Mouse (Mus musculus) lung, embryonic 14.5 days (tissue): ENCODE measurements at regions not wholly inside any gene's neighbourhood (a gene's known extent, or its start where the extent isn't known, plus 50 kb on each side); places are given as distances from the start of the nearest gene placed in this dataset.

Experiments used
- ATAC-seq: fragments of 200-750 bp; cut with Nextera tagmentation; 2 replicates; pipeline ENCODE4 v1.8.0; 2017; ENCODE audit warnings: mild to moderate bottlenecking, moderate TSS enrichment, moderate library complexity; ENCODE audit not compliant: insufficient read depth
- DNase-seq: peaks from one replicate; pipeline ENCODE4 v3.0.0-alpha.2; 2015
- H3K27ac ChIP-seq: fragments of 300-500 bp; sonication (generic); 2 replicates; pipeline ENCODE4 v1.5.1; 2014; ENCODE audit warnings: low read depth, mild to moderate bottlenecking, moderate library complexity
- H3K27me3 ChIP-seq: fragments of 300-500 bp; sonication (generic); 2 replicates; pipeline ENCODE4 v1.6.1; 2014; ENCODE audit warnings: low read length, control low read depth; ENCODE audit not compliant: insufficient read depth
- H3K36me3 ChIP-seq: fragments of 300-500 bp; sonication (generic); 2 replicates; pipeline ENCODE4 v1.6.1; 2014; ENCODE audit warnings: control low read depth; ENCODE audit not compliant: insufficient read depth
- H3K4me1 ChIP-seq: fragments of 300-500 bp; sonication (generic); 2 replicates; pipeline ENCODE4 v1.6.1; 2014; ENCODE audit warnings: antibody characterized with exemption, control low read depth; ENCODE audit not compliant: insufficient read depth
- H3K4me2 ChIP-seq: fragments of 300-500 bp; sonication (generic); 2 replicates; pipeline ENCODE4 v1.6.1; 2014; ENCODE audit warnings: mild to moderate bottlenecking
- H3K4me3 ChIP-seq: fragments of 300-500 bp; sonication (generic); 2 replicates; pipeline ENCODE4 v1.5.1; 2014; ENCODE audit warnings: low read depth, low read length
- H3K9ac ChIP-seq: fragments of 300-500 bp; sonication (generic); 2 replicates; pipeline ENCODE4 v1.6.1; 2014
- H3K9me3 ChIP-seq: fragments of 300-500 bp; sonication (generic); 2 replicates; pipeline ENCODE4 v1.6.1; 2016; ENCODE audit warnings: low read depth, low read length, control low read depth
- CTCF ChIP-seq: IDR thresholded peaks from 2 replicates; pipeline ENCODE4 v1.5.1; 2016; ENCODE audit warnings: antibody characterized with exemption, low read depth
- WGBS: fragments of 180-500 bp; shearing (Covaris S2); extraction: QIAGEN DNeasy Blood & Tissue Kit; methylation state at CpG from one replicate; pipeline ENCODE4 v1.1.7; 2014; 5-methylcytosine and 5-hydroxymethylcytosine counted together

- Histone ChIP-seq H3K27ac (no peak overlapping the region), H3K4me1 (peaks cover 3% of the 10 kb centered on the region; the same call in 1 of the 2 replicates), H3K9ac (no peak overlapping the region), H3K36me3 (no peaks in the 10 kb centered on the region), H3K4me2 (no peak overlapping the region), H3K27me3 (no peaks in the 10 kb centered on the region), H3K4me3 (no peak overlapping the region), H3K9me3 (no peaks in the 10 kb centered on the region)
- 87% methylated on average over 9 of the region's 9 CpGs for WGBS
- DNase-seq (no peak), ATAC-seq (no peak)
- TF ChIP-seq CTCF, result no peak
Measured at GRCm38 (mm10) chr10:120556116-120556515, 79.8 kb upstream of the Hmga2 start.

GRCm38 (mm10) chr10:120553097-120553453 is 76.8 kb upstream of the Hmga2 start:
- Histone ChIP-seq H3K4me2 (peak overlapping the region; percentile 99), H3K9ac (peak overlapping the region; percentile 72), H3K27ac (peak overlapping the region; percentile 92), H3K27me3 (no peaks in the 10 kb centered on the region), H3K4me3 (peak overlapping the region; percentile 56), H3K36me3 (no peaks in the 10 kb centered on the region), H3K9me3 (no peaks in the 10 kb centered on the region), H3K4me1 (0 out of 2 replicates have a peak, but pooled peaks cover 3% of the 10 kb centered on the region)
- DNase-seq (peak; percentile 82), ATAC-seq (peak; percentile 80)
- WGBS, result 2% methylated on average over 16 of the region's 16 CpGs
- TF ChIP-seq CTCF, result no peak

- no peaks in the 10 kb centered on the region for H3K9me3 ChIP-seq
- H3K27ac ChIP-seq, result peak overlapping the region; percentile 92
- ATAC-seq (peak; percentile 85), DNase-seq (peak; percentile 68)
- WGBS, result under 1% methylated on average over 56 of the region's 56 CpGs
- peak overlapping the region; percentile 72 for H3K9ac ChIP-seq
- H3K27me3 ChIP-seq, result no peaks in the 10 kb centered on the region
- 0 out of 2 replicates have a peak, but pooled peaks cover 3% of the 10 kb centered on the region for H3K4me1 ChIP-seq
- TF ChIP-seq CTCF, result peak; percentile 32
- peak overlapping the region; percentile 99 for H3K4me2 ChIP-seq
- H3K4me3 ChIP-seq, result peak overlapping the region; percentile 56
- no peaks in the 10 kb centered on the region for H3K36me3 ChIP-seq
Measured at GRCm38 (mm10) chr10:120552341-120553096, 76.2 kb upstream of the Hmga2 start.

- ATAC-seq (peak; percentile 59), DNase-seq (peak; percentile 73)
- peak overlapping the region; percentile 92 for H3K27ac ChIP-seq
- peak overlapping the region; percentile 56 for H3K4me3 ChIP-seq
- H3K4me2 ChIP-seq, result peak overlapping the region; percentile 99
- WGBS, result 1% methylated on average over 18 of the region's 18 CpGs
- 0 out of 2 replicates have a peak, but pooled peaks cover 3% of the 10 kb centered on the region for H3K4me1 ChIP-seq
- H3K9me3 ChIP-seq, result no peaks in the 10 kb centered on the region
- peak overlapping the region; percentile 72 for H3K9ac ChIP-seq
- no peaks in the 10 kb centered on the region for H3K27me3 ChIP-seq
- H3K36me3 ChIP-seq, result no peaks in the 10 kb centered on the region
- TF ChIP-seq CTCF, result no peak
Measured at GRCm38 (mm10) chr10:120551851-120552281, 75.6 kb upstream of the Hmga2 start.

- Histone ChIP-seq H3K4me2 (no peak overlapping the region), H3K9ac (no peak overlapping the region), H3K4me1 (0 out of 2 replicates have a peak, but pooled peaks cover 3% of the 10 kb centered on the region), H3K27me3 (no peaks in the 10 kb centered on the region), H3K27ac (no peak overlapping the region), H3K36me3 (no peaks in the 10 kb centered on the region), H3K4me3 (no peak overlapping the region), H3K9me3 (no peaks in the 10 kb centered on the region)
- ATAC-seq (no peak), DNase-seq (peak; percentile 28)
- TF ChIP-seq CTCF, result no peak
- 66% methylated on average over 11 of the region's 11 CpGs for WGBS
Measured at GRCm38 (mm10) chr10:120547164-120547563, 70.9 kb upstream of the Hmga2 start.

GRCm38 (mm10) chr10:120541618-120542017 is 65.3 kb upstream of the Hmga2 start:
- Histone ChIP-seq H3K9ac (no peak overlapping the region), H3K4me1 (peaks cover 5% of the 10 kb centered on the region), H3K4me2 (no peak overlapping the region), H3K4me3 (no peak overlapping the region), H3K27ac (no peak overlapping the region), H3K9me3 (no peaks in the 10 kb centered on the region), H3K27me3 (no peaks in the 10 kb centered on the region), H3K36me3 (no peaks in the 10 kb centered on the region)
- no peak for ATAC-seq
- DNase-seq, result no peak
- 81% methylated on average over 7 of the region's 7 CpGs for WGBS
- TF ChIP-seq CTCF, result no peak

- H3K27ac ChIP-seq, result no peak overlapping the region
- H3K9ac ChIP-seq, result no peak overlapping the region
- H3K27me3 ChIP-seq, result no peaks in the 10 kb centered on the region
- 33% methylated on average over 7 of the region's 7 CpGs for WGBS
- no peak overlapping the region for H3K4me3 ChIP-seq
- peaks cover 5% of the 10 kb centered on the region for H3K4me1 ChIP-seq
- no peaks in the 10 kb centered on the region for H3K36me3 ChIP-seq
- DNase-seq (peak; percentile 76), ATAC-seq (peak; percentile 73)
- no peak overlapping the region for H3K4me2 ChIP-seq
- no peaks in the 10 kb centered on the region for H3K9me3 ChIP-seq
- no peak for TF ChIP-seq CTCF
Measured at GRCm38 (mm10) chr10:120538561-120538960, 62.3 kb upstream of the Hmga2 start.
